Mouse (Mus musculus) ovary, postnatal 36 days (tissue): ENCODE results near the gene Ptpn14.
A peak's percentile ranks its signal among the peaks of the same experiment; 100 is the strongest.

Experiments used
- DNase-seq: peaks from one replicate; pipeline ENCODE4 v3.0.0; 2022; ENCODE audit warnings: low spot score, mixed read lengths

Ptpn14 gene

GRCm38 (mm10) chr1:189867034-189867433 is 139.0 kb downstream of the Ptpn14 start:
- DNase-seq: no peak

- DNase-seq: peak; percentile 58
Measured at GRCm38 (mm10) chr1:189867497-189867896, 139.4 kb downstream of the Ptpn14 start.

- peak; percentile 24 for DNase-seq
Measured at GRCm38 (mm10) chr1:189868036-189868435, 140.0 kb downstream of the Ptpn14 start.

- DNase-seq: no peak
Measured at GRCm38 (mm10) chr1:189869651-189870270, 141.7 kb downstream of the Ptpn14 start.

- DNase-seq: no peak
Measured at GRCm38 (mm10) chr1:189870539-189870938, 142.5 kb downstream of the Ptpn14 start.

- no peak for DNase-seq
Measured at GRCm38 (mm10) chr1:189871625-189872024, 143.6 kb downstream of the Ptpn14 start.

- no peak for DNase-seq
Measured at GRCm38 (mm10) chr1:189872050-189872449, 144.0 kb downstream of the Ptpn14 start.

GRCm38 (mm10) chr1:189873591-189873990 is 145.5 kb downstream of the Ptpn14 start:
- DNase-seq: no peak

- DNase-seq: no peak
Measured at GRCm38 (mm10) chr1:189875439-189875861, 147.4 kb downstream of the Ptpn14 start.

GRCm38 (mm10) chr1:189876162-189876561 is 148.1 kb downstream of the Ptpn14 start:
- DNase-seq: no peak

- no peak for DNase-seq
Measured at GRCm38 (mm10) chr1:189879212-189879611, 151.1 kb downstream of the Ptpn14 start.

GRCm38 (mm10) chr1:189879965-189880364 is 151.9 kb downstream of the Ptpn14 start:
- DNase-seq: peak; percentile 20

- DNase-seq: no peak
Measured at GRCm38 (mm10) chr1:189880745-189881144, 152.7 kb downstream of the Ptpn14 start.

- peak; percentile 54 for DNase-seq
Measured at GRCm38 (mm10) chr1:189882886-189883285, 154.8 kb downstream of the Ptpn14 start.

- peak; percentile 64 for DNase-seq
Measured at GRCm38 (mm10) chr1:189883531-189884170, 155.6 kb downstream of the Ptpn14 start.

GRCm38 (mm10) chr1:189884951-189885350 is 156.9 kb downstream of the Ptpn14 start:
- no peak for DNase-seq

GRCm38 (mm10) chr1:189885975-189886374 is 157.9 kb downstream of the Ptpn14 start:
- DNase-seq: no peak

GRCm38 (mm10) chr1:189887518-189887917 is 159.4 kb downstream of the Ptpn14 start:
- peak; percentile 53 for DNase-seq

- DNase-seq: no peak
Measured at GRCm38 (mm10) chr1:189888749-189889148, 160.7 kb downstream of the Ptpn14 start.

- no peak for DNase-seq
Measured at GRCm38 (mm10) chr1:189894191-189894590, 166.1 kb downstream of the Ptpn14 start.

GRCm38 (mm10) chr1:189897861-189898260 is 169.8 kb downstream of the Ptpn14 start:
- no peak for DNase-seq

- no peak for DNase-seq
Measured at GRCm38 (mm10) chr1:189898708-189899107, 170.6 kb downstream of the Ptpn14 start.

GRCm38 (mm10) chr1:189899526-189899925 is 171.5 kb downstream of the Ptpn14 start:
- DNase-seq: no peak

GRCm38 (mm10) chr1:189902413-189902812 is 174.3 kb downstream of the Ptpn14 start:
- no peak for DNase-seq
